Mouse (Mus musculus): ENCODE results near the gene Has1. TPM values are rescaled to one million over a fixed set of nuclear protein-coding genes. Genes with fewer than 3 reads are reported as not detected.

The Has1 gene
- polyA plus RNA-seq, 1 experiment from 2014 or later: 0.13 TPM

DNA sequence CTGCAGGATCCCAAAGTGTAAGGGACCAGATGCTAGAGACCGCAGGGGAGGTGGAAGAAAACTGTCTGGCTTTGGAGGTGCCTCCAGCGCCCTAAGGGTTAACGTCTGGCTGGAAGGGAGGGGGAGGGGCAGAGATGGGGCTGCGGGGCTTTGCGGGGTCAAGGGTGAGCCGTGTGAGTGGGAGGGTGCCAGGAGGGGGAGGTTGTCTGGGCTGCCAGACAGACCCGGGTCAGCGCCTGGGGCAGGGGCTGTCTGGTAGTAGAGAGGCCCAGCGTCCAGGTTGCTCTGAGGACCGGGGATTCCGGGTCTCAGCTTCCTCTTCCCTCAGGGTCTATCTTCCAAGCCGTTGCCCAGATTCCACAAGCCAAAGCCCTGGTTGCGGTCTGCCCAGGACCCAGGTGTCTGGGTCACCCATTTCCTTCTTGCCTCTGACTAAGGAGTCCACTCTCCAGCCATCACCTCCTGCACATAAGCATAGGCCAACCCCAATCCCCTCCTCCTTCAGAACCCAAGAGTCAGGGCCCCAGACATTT, 27.3 kb downstream of the Has1 start:
- Histone ChIP-seq H3K9ac (peak overlapping the region; percentile 63), H3K4me3 (peak overlapping the region; percentile 58), H3K4me2 (peak overlapping the region; percentile 76), H3K27ac (peak overlapping the region; percentile 75), H3K36me3 (peaks cover 5% of the 10 kb centered on the region; the same call in 1 of the 2 replicates), H3K9me3 (replicated peaks) (no peaks in the 10 kb centered on the region), H3K4me1 (peaks cover 6% of the 10 kb centered on the region; the same call in 1 of the 2 replicates), H3K27me3 (replicated peaks) (peaks cover 48% of the 10 kb centered on the region)
- WGBS (ENCODE audit: insufficient replicate concordance): under 1% methylated on average over 9 of the region's 13 CpGs
- ATAC-seq: peak; percentile 62

DNA sequence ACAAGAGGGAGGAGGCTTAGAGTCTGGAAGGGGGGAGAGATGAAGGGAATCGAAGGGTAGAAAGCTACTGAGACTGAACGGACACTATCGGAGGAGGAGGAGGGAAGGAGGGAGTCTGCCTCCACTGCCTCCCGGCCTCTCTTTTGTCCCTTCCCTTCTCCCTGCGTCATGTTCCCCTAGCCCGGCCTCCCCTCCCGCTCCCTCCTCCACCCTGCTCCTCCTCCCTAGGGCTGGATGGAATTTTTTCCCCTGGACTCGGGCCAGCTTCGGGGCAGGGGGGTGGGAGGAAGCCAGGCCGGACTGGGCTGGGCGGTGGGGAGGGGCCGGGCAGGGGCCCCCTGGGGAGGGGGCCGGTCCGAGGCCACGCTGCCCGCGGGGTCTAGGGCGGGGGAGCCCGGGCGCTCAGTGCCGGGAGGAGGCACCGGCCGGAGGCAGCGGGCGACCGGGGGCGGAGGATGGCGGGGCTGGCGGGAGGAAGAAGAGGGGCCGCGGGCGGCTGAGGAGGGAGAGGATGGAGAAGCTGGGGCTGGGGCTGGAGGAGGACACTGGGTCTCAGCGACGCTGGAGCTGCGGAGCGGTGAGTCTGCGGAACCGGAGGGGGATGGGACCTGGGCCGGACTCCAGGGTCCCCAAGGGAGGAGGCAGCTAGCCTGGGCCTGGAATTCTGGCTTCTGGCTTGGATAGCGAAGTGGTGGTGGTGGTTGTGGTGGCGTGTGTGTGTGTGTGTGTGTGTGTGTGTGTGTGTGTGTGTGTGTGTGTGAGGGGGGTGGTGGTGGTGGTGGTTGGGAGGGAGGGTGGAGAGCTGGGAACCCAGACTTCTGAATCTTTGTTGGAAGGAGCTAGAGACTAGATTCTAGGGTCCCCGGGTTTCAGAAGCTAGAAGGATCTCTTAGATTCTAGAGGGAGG, 28.0 kb downstream of the Has1 start, which contains the start of gene Spaca6:
Spaca6 (plus strand) TSS at position 408 of the 907 bp plus-strand sequence.
- Histone ChIP-seq H3K4me3 (peak within 1 kb of the TSS; percentile 58), H3K27me3 (replicated peaks) (peaks cover 48% of the 10 kb centered on the region), H3K4me1 (peaks cover 6% of the 10 kb centered on the region; the same call in 1 of the 2 replicates), H3K9me3 (replicated peaks) (no peaks in the 10 kb centered on the region), H3K9ac (peak within 1 kb of the TSS; percentile 63), H3K36me3 (peaks cover 5% of the 10 kb centered on the region; the same call in 1 of the 2 replicates), H3K4me2 (peak within 1 kb of the TSS; percentile 76), H3K27ac (peak within 1 kb of the TSS; percentile 75)
- 1% methylated on average over 38 of the region's 42 CpGs for WGBS (ENCODE audit: insufficient replicate concordance)
- peak; percentile 71 for ATAC-seq

GRCm38 (mm10) chr17:17825921-17826591, 28.9 kb downstream of the Has1 start:
- H3K4me2 ChIP-seq: peak overlapping the region; percentile 76
- 2% methylated on average over 19 of the region's 22 CpGs for WGBS (ENCODE audit: insufficient replicate concordance)
- peaks cover 6% of the 10 kb centered on the region; the same call in 1 of the 2 replicates for H3K4me1 ChIP-seq
- H3K36me3 ChIP-seq: peaks cover under 1% of the 10 kb centered on the region; the same call in 1 of the 2 replicates
- peaks cover 48% of the 10 kb centered on the region for H3K27me3 ChIP-seq (replicated peaks)
- peak overlapping the region; percentile 75 for H3K27ac ChIP-seq
- H3K9me3 ChIP-seq (replicated peaks): no peaks in the 10 kb centered on the region
- peak overlapping the region; percentile 58 for H3K4me3 ChIP-seq
- peak; percentile 26 for ATAC-seq
- H3K9ac ChIP-seq: peak overlapping the region; percentile 63

DNA sequence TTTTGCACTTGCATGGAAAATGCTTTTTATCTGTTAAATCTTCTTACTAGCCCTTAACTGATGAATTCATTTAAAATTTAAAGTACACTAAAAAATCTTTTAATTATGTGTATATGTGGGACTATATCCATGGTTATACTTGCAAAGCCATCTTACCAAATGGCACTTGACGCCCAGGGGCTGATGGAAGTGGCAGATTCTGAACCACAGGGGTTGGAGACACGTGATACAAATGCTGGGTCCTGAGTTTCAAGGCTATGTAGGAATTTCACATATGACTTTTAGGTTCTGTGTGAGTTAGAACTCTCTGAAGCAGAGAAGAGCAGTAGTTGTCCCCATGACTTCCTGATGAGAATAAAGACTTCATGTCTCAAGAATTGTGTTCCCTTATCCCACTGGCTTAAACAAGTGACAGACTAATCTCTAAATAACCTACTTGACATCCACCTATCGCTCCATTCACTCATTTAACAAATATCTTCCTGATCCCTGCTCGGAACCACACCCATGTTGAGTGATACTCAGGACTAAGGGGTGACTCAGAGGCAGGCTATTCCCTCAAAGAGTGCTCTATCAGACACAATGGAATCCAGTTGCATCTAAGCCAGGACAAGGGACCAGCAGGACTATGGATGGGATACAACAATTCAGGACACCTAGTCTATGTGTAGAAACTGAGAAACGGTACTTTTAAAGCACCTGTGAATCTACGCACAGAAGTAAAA, 31.2 kb downstream of the Has1 start:
- H3K9me3 ChIP-seq (replicated peaks): no peaks in the 10 kb centered on the region
- no peak overlapping the region for H3K4me2 ChIP-seq
- no peaks in the 10 kb centered on the region for H3K36me3 ChIP-seq
- H3K9ac ChIP-seq: no peak overlapping the region
- H3K27me3 ChIP-seq (replicated peaks): peaks cover 33% of the 10 kb centered on the region
- ATAC-seq: no peak
- H3K27ac ChIP-seq: no peak overlapping the region
- H3K4me3 ChIP-seq: no peak overlapping the region
- 0 out of 2 replicates have a peak, but pooled peaks cover 6% of the 10 kb centered on the region for H3K4me1 ChIP-seq
- WGBS (ENCODE audit: insufficient replicate concordance): 61% methylated on average over 6 of the region's 6 CpGs

DNA sequence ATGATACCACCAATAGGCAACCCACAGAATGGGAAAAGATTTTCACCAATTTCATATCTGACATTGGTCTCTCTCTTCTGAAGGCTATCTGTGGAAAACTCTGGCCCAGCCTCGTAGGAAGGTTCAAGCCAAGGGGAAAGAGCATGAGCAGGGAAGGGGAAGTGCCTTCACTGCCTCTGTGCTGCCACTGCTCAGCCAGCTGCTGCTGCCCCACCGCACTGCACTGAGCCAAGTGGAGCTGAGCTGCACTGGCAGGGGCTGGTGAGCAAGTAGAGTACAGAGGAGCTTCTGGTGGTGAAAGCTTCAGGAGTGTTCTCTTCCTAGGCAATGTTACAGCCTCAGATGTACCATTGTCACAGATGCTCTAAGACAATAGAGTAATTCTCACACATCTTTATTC, 59.5 kb downstream of the Has1 start:
- Histone ChIP-seq H3K9ac (no peak overlapping the region), H3K4me1 (no peaks in the 10 kb centered on the region), H3K27me3 (replicated peaks) (no peaks in the 10 kb centered on the region), H3K36me3 (no peaks in the 10 kb centered on the region), H3K4me2 (no peak overlapping the region), H3K9me3 (replicated peaks) (no peaks in the 10 kb centered on the region), H3K27ac (no peak overlapping the region), H3K4me3 (no peak overlapping the region)
- WGBS (ENCODE audit: insufficient replicate concordance): 43% methylated on average over 2 of the region's 2 CpGs
- ATAC-seq: no peak

MicroRNAs encoded within 50 kb of the gene (microRNA counts, 519-probe panel; counts per million panel counts)
- microRNA mmu-let-7e (5,930 counts per million, percentile 90 among the panel's probes with 10 or more counts), microRNA mmu-miR-125a-3p (3,432 counts per million, percentile 76 among the panel's probes with 10 or more counts), microRNA mmu-miR-125a-5p (7,446 counts per million, percentile 98 among the panel's probes with 10 or more counts), microRNA mmu-miR-99b (5,227 counts per million, percentile 87 among the panel's probes with 10 or more counts)

Small RNAs within 50 kb of the gene (microRNA-seq; reads per million reads assigned to microRNA genes)
- gene Gm25927 (not detected), gene Mir125a (2,254 reads per million, percentile 81 among the genes with 10 or more reads in this experiment), gene Mir99b (13,849 reads per million, percentile 95 among the genes with 10 or more reads in this experiment), gene Mirlet7e (not detected)

Other genes with a start within 250 kb of the Has1 start
- 3.8 and 4.2 TPM in 2 replicates for gene Lnpep, start 230.2 kb downstream of the Has1 start, polyA plus RNA-seq (2016; fragmentation: Nextera tagmentation; extraction: Ambion mirVana)
- gene Vmn2r90, start 151.5 kb downstream of the Has1 start, polyA plus RNA-seq (2016; fragmentation: Nextera tagmentation; extraction: Ambion mirVana): not detected in 2 replicates
- gene Spaca6, start 28.0 kb downstream of the Has1 start, polyA plus RNA-seq (2016; fragmentation: Nextera tagmentation; extraction: Ambion mirVana): 5.6 and 6.4 TPM in 2 replicates
- 0.61 and 0.92 TPM in 2 replicates for gene Fpr1, start 28.7 kb upstream of the Has1 start, polyA plus RNA-seq (2016; fragmentation: Nextera tagmentation; extraction: Ambion mirVana)
- gene Fpr2, start 32.6 kb upstream of the Has1 start, polyA plus RNA-seq (2016; fragmentation: Nextera tagmentation; extraction: Ambion mirVana): 0.25 and 0.32 TPM in 2 replicates
- not detected in 2 replicates for gene Fpr3, start 32.6 kb upstream of the Has1 start, polyA plus RNA-seq (2016; fragmentation: Nextera tagmentation; extraction: Ambion mirVana)
- not detected in 2 replicates for gene Fpr-rs4, start 166.5 kb upstream of the Has1 start, polyA plus RNA-seq (2016; fragmentation: Nextera tagmentation; extraction: Ambion mirVana)
- not detected in 2 replicates for gene Vmn2r124, start 194.2 kb upstream of the Has1 start, polyA plus RNA-seq (2016; fragmentation: Nextera tagmentation; extraction: Ambion mirVana)
- gene Vmn2r91, start 229.8 kb upstream of the Has1 start, polyA plus RNA-seq (2016; fragmentation: Nextera tagmentation; extraction: Ambion mirVana): not detected in 2 replicates

All from liver, embryonic 12.5 days (tissue).